Mouse (Mus musculus) erythroid progenitor cell, adult 5-6 weeks (primary cell): Measurements from ENCODE around the gene Adgrg1. TPM values are rescaled to one million over a fixed set of nuclear protein-coding genes. Genes with fewer than 3 reads are reported as not detected.
"Not testable (repeated sequence)": the region's sequence is repeated elsewhere in the genome, so short reads cannot be mapped to it uniquely, and the experiment has no call there.

Experiments used
- ATAC-seq: replicated peaks from 2 replicates; pipeline ENCODE4 v1.8.0; 2016; ENCODE audit warnings: moderate number of reproducible peaks, mild to moderate bottlenecking, moderate TSS enrichment, inconsistent platforms; ENCODE audit not compliant: poor library complexity, low FRiP score, severe bottlenecking
- total RNA-seq, 2 experiments: library from RNA; stranded (forward) in 1 of 2; stranded (reverse) in 1 of 2; fragments of 150-400 nt in 1 of 2; fragments of 186-747, 209-891 nt in 1 of 2; gene quantifications; 2 replicates each; pipeline versions ENCODE4 v1.2.3 to v1.2.4; 2015 to 2017; ENCODE audit warnings: low replicate concordance in 2 of 2

Gene Adgrg1
- total RNA-seq, 2 experiments from 2014 or later: 12.4 to 29.3 TPM

DNA sequence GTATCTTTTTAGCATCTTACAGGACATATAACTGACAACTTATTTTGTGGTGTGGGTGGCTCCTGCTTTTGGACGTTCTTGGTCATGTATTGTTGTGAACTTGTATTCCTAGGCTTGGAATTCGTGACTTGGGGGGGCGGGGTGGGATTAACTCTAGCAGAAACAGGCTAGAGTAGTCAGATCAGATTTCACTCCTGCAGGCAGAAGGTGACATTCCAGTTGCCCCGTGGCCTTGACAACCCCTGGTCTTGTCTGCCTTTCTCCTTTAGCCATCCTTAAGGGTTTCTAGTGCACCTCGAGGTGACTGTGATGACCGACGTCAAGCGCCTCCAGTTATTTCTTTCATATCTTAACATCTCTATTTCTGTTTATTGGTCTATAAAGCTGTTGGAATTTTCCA lies 48.6 kb downstream of the Adgrg1 start:
- ATAC-seq: no peak

DNA sequence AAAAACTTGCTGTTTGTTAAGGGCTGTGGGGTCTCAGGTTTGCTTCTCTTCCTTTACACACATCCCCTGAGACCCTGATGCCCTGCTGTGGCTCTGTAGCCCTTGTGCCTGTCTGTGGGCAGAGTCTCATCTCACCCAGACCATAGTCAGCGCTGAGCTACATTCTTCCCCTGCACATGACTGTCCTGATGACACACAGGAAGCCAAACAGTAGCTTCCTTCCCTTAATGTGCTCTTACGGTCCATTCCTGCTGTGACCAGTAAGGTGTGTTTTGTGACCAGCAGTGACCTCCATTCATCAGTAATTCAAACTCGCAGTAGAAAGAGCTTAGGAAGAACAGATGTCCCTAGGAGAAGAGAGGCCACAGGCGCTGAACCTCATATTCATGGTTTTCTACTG lies 49.8 kb downstream of the Adgrg1 start:
- ATAC-seq: no peak

DNA sequence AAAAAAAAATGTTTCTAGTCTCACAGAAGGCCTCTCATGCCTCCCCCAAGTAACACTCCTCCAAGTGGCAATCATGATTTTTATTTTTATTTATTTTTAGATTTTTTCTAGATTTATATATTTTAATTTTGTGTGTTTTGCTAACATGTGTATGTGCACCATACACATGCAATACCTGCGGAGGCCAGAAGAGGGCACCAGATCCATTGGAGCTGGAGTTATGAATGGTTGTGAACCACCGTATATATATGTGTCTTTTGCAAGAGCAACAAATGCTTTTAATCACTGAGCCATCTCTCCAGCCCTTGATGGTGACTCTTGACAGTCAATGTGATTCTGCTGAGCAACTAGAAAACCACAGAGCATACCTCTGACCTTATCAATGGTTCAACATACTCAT lies 50.9 kb downstream of the Adgrg1 start:
- no peak for ATAC-seq

DNA sequence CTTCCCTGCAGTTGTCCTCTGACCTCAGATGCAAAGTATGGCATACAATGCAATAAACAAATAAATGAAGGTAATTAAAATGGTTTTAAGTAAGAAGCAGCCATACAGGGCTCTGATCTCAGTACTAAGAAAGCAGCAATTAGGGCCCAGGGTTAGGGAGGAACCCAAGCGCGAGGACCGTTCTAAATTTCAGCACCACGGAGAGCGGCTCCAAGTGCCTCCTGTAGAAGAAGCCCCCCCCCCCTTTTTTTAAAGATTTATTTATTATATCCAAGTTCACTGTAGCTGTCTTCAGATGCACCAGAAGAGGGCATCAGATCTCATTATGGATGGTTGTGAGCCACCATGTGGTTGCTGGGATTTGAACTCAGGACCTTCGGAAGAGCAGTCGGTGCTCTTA lies 53.8 kb downstream of the Adgrg1 start:
- ATAC-seq: not testable (repeated sequence)

DNA sequence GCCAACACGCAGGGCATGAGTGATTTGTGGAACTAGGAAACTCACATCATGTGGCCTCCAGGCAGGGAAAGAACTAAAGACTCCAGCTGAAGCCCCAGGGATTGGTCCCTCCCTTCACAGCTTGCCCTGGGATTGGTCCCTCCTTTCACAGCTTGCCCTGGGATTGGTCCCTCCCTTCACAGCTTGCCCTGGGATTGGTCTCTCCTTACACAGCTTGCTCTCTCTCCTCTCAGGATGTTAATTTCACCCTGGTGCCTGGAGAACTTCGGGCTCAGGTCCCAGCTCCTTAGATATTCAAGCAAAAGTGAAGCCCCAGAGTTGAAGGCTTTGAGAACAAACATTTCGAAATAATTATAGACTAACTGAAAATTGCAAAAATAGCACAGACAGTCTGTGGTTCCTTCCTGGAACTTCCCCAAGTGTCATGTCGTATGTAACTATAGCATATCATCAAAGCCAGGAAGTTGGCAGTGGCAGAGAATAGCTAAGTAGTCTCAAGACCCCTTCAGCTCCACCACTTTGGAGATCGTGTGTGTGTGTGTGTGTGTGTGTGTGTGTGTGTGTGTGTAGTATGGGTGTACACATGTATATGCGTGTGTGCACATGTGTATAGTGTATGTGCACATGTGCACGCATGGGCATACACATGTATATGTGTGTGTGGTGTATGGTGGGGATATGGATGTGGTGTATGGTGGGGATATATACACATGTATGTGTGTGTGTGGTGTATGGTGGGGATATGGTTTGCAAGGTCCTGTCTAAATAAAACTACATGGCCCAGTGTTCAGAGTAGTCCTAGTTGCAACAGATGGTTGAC lies 62.8 kb downstream of the Adgrg1 start:
- ATAC-seq: no peak

DNA sequence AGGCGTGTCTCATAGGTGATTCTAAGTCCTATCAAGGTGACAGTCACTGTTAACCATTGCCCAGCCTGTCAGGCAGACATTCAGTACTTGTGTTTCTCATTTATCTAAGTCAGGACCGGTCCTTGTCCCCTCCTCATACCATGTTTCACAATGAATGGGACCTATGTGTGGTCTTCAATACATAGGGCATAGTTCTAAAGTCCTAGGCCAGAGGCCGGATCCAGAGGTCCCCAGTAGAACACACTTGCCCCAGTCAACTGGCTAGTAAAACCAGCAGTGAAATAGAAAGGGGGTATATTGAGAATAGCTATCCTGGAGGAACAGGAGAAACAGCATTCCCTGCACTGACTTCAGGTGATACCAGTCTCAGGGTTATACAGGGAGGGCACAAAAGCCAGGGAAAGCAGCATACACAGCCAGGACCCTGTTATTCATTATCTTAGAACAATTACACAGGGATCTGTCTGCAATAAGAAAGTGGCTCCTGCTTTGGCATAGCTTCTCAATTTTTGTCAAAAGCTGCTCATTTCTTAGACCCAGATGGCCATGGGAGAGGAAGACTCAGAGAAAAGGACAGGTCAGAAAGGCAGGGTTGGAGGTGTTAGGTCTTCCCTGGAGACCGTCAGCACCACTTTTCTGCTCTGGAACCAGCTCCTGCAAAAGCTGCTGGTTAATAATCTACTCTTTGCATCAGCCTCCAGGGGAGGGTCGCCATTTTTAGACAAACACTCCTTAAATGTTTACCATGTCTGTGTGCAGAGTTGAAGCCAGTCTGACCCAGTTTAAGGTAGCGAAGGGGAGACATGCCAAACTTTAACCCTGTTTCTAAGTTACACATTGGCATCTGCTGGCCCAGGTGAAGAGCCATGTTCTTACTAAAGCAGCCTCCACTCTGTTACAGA lies 67.6 kb downstream of the Adgrg1 start:
- ATAC-seq: no peak

DNA sequence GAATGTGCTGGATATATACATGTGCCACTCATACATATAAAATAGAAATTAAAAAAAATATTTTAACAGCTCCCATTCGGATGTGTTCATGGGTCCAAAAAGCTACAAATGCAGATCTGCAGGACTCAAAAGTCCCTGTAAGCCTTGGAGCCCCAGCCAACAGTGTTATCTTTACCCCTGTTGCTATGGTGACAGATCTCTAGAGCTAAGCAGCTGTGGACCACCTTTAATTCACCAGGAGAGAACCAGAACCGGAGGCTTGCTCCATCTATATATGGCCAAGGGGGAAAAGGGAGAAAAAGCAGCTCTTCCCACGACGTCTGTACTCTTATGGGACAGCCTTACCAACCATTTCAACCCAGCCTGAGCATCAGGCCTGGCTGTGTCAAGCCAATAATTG lies 70.3 kb downstream of the Adgrg1 start:
- no peak for ATAC-seq

DNA sequence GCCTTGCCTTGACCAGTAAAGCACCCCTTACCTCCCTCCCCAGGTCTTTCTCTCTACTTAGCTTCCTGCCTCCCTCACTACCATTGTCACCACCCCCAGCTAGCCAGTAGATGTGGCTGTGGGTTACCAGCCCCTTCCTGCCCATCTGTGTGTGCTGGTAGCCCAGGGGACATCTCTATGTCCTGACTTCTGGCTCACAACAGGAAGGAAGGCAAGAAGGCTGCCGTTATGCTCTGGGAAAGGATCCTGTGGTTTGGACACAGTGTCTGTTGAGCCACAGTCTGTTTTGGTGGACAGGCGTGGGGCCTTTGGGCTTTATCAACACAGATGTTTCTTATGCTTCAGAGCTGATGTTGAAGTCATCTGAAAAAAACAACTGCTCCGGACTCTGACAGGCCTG lies 72.4 kb downstream of the Adgrg1 start:
- ATAC-seq: no peak

DNA sequence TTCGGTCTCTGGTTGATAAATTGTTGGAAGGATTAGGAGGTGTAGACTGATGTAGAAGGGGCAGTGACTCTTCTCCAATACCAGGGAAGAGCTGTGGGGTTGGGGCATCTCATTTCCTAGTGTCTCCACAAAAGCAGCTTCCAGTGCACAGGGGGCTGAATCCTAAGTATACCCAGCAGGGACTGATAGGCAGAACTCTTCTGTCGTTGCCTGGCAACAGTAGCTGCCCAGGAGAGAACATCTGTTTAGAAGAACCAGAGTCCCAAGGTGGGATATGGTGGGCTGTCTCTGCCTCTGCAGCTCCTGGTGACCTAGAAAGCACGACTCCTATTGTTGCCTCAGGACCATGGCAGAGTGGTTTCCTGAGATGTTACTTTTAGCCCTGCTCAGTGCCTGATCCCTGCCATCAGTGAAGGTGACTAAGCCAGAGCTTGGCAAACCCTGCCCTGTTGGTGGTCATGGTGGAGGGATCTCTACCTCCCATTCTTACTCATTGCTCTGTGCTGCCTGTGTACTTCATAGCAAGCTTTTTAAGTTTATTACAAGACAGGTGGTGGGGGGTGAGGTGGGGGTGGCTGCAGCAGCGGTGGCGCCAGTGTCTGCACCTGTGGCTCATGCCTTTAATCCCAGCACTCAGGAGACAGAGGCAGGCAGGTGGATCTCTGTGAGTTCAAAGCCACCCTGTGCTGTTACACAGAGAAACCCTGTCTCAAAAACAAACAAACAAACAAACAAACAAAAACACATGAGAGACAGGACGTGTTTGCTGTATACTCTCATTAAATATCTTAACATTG lies 73.5 kb downstream of the Adgrg1 start:
- no peak for ATAC-seq

DNA sequence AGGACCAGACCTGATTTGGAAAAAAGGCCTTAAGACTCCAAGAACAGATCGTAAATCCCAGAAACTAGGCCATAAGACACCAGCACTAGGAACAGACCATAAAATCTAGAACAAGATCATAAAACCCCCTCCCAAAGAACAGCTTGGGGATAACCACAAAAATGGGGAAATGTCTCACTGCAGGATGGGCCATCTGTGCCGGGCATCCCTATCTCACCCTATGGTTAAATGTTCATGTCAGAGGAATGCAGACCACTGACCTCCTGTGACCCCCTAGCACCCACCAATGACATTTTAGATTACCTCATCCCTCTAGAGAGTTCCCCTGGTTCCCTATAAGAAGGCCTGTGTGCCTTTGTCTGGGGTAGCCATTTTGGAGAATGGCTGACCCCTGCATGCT lies 75.1 kb downstream of the Adgrg1 start:
- ATAC-seq: no peak

DNA sequence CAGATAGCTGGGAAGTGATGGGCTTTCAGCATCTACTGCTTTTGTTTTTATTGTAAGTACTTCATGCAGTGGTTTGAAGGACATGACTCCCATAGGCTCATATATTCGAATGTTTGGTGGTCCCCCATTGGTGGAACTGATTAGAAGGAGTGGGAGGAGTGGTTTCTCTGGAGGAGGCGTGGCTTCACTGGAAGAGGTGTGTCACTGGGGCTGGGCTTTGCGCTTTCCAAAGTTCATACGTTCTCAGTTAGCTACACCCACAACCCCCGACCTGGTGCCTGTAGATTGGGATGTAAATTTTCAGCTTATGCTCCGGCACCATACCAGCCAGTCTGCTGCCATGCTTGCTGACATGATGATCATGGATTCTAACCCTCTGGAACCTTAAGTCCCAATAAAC lies 79.9 kb downstream of the Adgrg1 start:
- ATAC-seq: no peak

DNA sequence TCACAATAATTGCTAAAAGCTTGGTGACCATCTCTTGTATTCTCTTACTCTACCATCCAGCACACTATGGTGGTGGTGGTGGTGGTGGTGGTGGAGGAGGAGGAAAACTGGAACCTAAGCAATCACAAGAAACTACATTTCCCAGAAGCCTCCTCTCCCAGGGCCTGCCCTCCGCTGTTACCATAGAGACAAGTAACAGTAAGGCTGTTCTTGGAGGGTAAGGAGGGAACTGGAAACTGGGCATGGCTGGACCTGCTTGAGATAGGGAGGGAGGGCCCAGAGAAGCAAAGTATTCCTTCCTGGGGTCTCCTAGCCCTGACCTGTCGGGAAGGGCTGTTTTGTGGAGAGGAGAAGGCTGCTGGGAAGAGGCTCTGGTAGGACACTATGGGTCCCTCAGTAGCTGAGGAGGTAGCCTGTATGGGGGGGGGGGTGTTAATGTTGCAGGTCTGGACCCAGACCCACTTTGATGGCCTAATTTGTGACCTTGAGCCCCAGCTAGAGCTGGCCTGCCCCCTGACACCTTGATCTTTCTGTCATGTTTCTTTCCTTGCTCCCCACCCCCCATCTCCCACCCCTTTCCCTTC lies 80.5 kb downstream of the Adgrg1 start, which contains the start of gene Drc7:
Drc7 (plus strand) TSS at position 177 of the 584 bp plus-strand sequence.
- ATAC-seq: no peak

DNA sequence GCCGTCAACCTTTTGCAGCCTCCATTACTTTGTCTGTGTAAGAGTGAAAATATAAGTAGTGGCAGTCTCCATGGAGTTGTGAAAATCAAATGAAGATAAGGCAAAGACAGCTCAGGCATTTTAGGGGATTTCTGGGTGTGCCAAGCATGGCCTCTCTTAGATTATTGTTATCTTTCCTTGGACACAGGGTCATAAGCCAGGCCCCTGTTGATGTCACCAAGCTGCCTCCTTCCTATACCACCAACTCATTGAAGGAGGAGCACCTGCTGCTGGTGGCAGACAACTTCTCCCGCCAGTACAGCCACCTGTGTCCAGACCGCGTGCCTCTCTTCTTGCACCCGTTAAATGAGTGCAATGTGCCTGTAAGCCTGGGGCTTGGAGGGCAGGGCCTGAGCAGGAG lies 81.9 kb downstream of the Adgrg1 start:
- no peak for ATAC-seq

DNA sequence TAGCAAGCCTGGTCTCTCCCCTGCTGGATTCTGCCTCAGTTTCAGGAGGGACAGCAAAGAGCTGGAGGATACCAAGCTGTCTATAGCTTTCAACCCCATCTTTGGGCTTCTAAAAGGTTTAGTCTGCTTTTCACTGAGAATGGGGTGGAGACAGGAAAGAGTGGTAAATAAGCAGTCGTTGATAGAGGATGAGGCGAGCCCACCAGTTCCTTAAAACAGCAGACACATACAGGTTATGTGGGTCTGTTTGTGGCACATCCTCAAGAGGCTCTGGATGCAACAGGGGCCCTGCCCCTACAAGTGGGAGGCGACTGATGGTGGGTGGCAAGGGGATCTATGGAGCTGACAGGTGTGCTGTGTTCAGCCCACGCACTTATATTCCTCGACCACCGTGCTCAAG lies 84.1 kb downstream of the Adgrg1 start:
- ATAC-seq: no peak

DNA sequence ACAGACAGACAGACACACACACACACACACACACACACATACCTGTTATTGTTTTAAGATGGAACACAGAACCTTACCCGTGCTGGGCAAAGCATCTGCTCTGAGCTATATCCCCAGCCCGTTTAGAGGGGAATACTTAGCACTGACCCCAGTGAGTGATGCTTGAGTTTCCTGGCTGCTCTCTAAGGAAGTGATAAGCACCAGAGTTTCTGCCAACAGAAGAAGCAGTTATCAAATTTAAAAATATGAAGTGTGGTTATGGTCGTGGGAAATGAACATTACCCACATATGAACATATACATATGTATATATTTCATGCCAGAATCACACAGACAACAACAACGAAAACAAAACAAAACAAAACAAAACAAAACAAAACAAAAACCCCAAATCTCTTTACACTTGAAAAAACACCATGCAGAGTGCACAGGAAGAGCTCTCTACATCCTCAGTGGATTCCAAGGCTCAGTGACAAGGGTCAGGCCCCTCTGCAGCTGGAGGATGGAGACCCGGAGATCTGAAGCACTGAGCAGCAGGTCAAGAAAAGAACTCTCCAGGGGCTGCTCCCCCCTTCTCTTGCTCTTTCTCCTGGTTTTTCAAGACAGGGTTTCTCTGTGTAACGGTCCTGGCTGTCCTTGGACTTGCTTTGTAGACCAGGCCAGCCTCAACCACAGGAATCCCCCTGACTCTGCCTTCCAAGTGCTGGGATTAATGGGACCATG lies 85.4 kb downstream of the Adgrg1 start:
- ATAC-seq: no peak
